In the genomic region with DNA sequence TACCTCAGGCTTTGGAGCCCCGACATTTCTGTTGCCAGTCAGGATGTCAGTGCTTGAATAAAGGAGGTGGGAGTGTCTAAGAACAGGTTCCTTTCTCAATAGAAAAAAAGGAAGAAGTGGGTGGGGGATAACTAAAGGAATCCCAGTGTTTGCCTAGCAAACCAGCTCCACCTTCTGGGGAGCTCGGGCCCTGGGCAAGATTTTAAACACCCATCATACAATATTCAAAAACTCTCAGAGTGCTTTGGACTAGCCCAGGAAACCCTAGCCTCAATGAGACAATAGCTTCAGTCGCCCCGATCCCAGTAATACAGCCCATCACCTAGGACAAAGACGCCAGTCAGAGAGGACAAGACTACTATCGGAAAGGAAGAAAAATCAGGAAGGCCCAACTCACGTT, we compare ENCODE assay signal across 8 mouse cellular contexts. TPM values are rescaled to one million over a fixed set of nuclear protein-coding genes. Genes with fewer than 3 reads are reported as not detected.
A peak's percentile ranks its signal among the peaks of the same experiment; 100 is the strongest.
DNase-seq lines count a peak whose midpoint lies in the region; ATAC-seq and TF ChIP-seq lines count a peak whose summit lies in the region.

No protein-coding gene starts in this region.

- H3K9me3 ChIP-seq in liver, embryonic 16.5 days (replicated peaks; ENCODE audit: control insufficient read depth, low read length), result no peaks in the 10 kb centered on the region
- no peaks in the 10 kb centered on the region for H3K9me3 ChIP-seq in stomach, embryonic 15.5 days

- no peaks in the 10 kb centered on the region for H3K36me3 ChIP-seq in liver, embryonic 16.5 days (ENCODE audit: control insufficient read depth, insufficient read depth)
- H3K36me3 ChIP-seq in stomach, embryonic 15.5 days, result no peaks in the 10 kb centered on the region

- DNase-seq in cerebellum, adult 11-12 months, result no peak
- DNase-seq in lung, adult 2 months, result no peak
- DNase-seq in lung, postnatal 14 days, result no peak
- peak; percentile 20 for DNase-seq in forelimb bud, embryonic 11.5 days (ENCODE audit: low read depth, low spot score)
- no peak for DNase-seq in embryo, embryonic 10 days (ENCODE audit: low spot score)

- H3K27ac ChIP-seq in liver, embryonic 16.5 days (ENCODE audit: low read length), result no peak overlapping the region
- peak overlapping the region; percentile 76 for H3K27ac ChIP-seq in stomach, embryonic 15.5 days

- peak; percentile 29; the same call in 1 of the 2 replicates for TF ChIP-seq CTCF in lung, adult 2 months (IDR thresholded peaks at IDR 0.05; ENCODE audit: insufficient read depth, low read length)

- peak overlapping the region; percentile 73 for H3K4me2 ChIP-seq in liver, embryonic 16.5 days (ENCODE audit: low read depth, low read length)
- H3K4me2 ChIP-seq in stomach, embryonic 15.5 days, result peak overlapping the region; percentile 64

- TF ChIP-seq POLR2A in lung, adult 2 months (IDR thresholded peaks at IDR 0.05; ENCODE audit: borderline replicate concordance, extremely low read depth, low read depth, low read length), result no peak

- peak overlapping the region; percentile 88 for H3K4me3 ChIP-seq in lung, adult 2 months (replicated peaks; ENCODE audit: extremely low read depth, low read depth, low read length)
- H3K4me3 ChIP-seq in liver, embryonic 16.5 days (ENCODE audit: low read depth, low read length), result peak overlapping the region; percentile 64
- peak overlapping the region; percentile 63 for H3K4me3 ChIP-seq in stomach, embryonic 15.5 days (replicated peaks)

- no peak overlapping the region for H3K9ac ChIP-seq in liver, embryonic 16.5 days (ENCODE audit: low read depth, low read length)
- peak overlapping the region; percentile 17; the same call in 1 of the 2 replicates for H3K9ac ChIP-seq in stomach, embryonic 15.5 days

- WGBS in lung, adult 2 months, result 1% methylated on average over 7 of the region's 7 CpGs
- 5% methylated on average over 7 of the region's 7 CpGs for WGBS in liver, embryonic 16.5 days (ENCODE audit: insufficient replicate concordance)
- WGBS in stomach, embryonic 15.5 days, result under 1% methylated on average over 7 of the region's 7 CpGs

- peak; percentile 65; the same call in 1 of the 2 replicates for ATAC-seq in cerebellum, adult (ENCODE audit: insufficient number of reproducible peaks, low FRiP score, low TSS enrichment)
- ATAC-seq in liver, embryonic 16.5 days (ENCODE audit: low read depth), result 0 out of 2 replicates have a peak, but pooled peaks have one; percentile 13
- peak; percentile 49; the same call in 1 of the 2 replicates for ATAC-seq in stomach, embryonic 15.5 days (ENCODE audit: insufficient read depth, low FRiP score, low read depth)

- no peaks in the 10 kb centered on the region for H3K27me3 ChIP-seq in liver, embryonic 16.5 days (ENCODE audit: control insufficient read depth, insufficient read depth, low read depth, low read length)
- H3K27me3 ChIP-seq in stomach, embryonic 15.5 days (replicated peaks), result no peaks in the 10 kb centered on the region

- H3K4me1 ChIP-seq in lung, adult 2 months (ENCODE audit: control insufficient read depth, insufficient read depth, low read length), result no peaks in the 10 kb centered on the region
- peaks cover 4% of the 10 kb centered on the region; the same call in 1 of the 2 replicates for H3K4me1 ChIP-seq in liver, embryonic 16.5 days (ENCODE audit: control insufficient read depth, low read depth, low read length)
- 0 out of 2 replicates have a peak, but pooled peaks cover 5% of the 10 kb centered on the region for H3K4me1 ChIP-seq in stomach, embryonic 15.5 days

RNA-seq across cellular contexts. Expression of a gene that starts 0.5 kb away (rescaled TPM):
- 3.7 and 5.4 TPM in 2 replicates for polyA plus RNA-seq in lung, adult 2 months (2012; rRNA removed)
- polyA plus RNA-seq in liver, embryonic 16.5 days (2015; fragmentation: Nextera tagmentation; extraction: Ambion mirVana), result 0.64 and 0.79 TPM in 2 replicates
- 14.3 and 15.7 TPM in 2 replicates for polyA plus RNA-seq in stomach, embryonic 15.5 days (2015; fragmentation: Nextera tagmentation; extraction: Ambion mirVana)

RNA-seq across cellular contexts. Expression of a gene that starts 25.4 kb away (rescaled TPM):
- 1.9 and 2.2 TPM in 2 replicates for polyA plus RNA-seq in lung, adult 2 months (2012; rRNA removed)
- 0.05 and 0.06 TPM in 2 replicates for polyA plus RNA-seq in liver, embryonic 16.5 days (2015; fragmentation: Nextera tagmentation; extraction: Ambion mirVana)
- 2.2 and 2.3 TPM in 2 replicates for polyA plus RNA-seq in stomach, embryonic 15.5 days (2015; fragmentation: Nextera tagmentation; extraction: Ambion mirVana)

Comparison
In these comparisons a context has a peak if more than half of its experiments do, and no peak if none do; other contexts are left out.
1. ATAC-seq: peak in every context shown above with its lines; median percentile 65 in cerebellum, adult; 49 in stomach, embryonic 15.5 days; 13 in liver, embryonic 16.5 days.